Mouse (Mus musculus): ENCODE data around the gene Tbxas1.

DNA sequence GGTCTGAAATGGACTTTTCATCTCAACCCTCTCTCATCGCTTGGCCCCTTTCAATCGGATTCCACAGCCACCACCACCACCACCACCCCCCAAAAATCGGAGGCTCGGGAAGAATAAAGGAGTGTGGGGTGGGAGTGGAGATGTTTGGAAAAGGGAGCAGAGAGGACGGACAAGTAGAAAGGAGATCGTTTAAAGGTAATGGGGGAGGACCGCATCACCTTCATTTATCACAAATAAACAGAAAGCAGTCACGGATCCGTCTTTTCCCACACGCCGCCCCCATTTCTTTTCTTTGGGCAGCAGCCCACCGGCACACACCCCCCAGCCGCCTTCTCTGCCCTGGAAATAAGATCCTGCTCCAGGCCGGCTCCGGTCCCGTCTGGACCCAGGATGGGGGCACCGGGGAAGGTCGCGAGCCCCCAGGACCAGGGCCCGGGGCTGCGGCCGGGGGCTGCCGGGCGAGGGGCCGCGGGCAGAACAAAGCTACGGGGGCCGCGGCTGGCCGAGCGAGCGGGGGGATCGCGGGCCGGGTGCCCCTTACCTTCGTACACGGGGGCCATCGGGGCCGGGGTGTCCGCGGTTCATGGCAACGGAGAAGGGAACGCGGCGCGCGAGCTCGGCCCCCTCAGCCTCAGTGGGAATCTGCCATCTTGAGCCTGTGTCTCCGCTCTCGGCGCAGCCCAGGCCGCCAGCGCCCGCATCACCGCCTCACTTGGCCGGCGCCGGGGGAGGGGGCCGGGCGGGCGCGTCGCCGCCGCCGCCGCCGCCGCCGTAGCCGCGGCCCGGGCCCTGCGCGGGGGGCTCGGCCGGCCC, at the start of gene Tbxas1:
- TF ChIP-seq CTCF (IDR thresholded peaks at IDR 0.05; ENCODE audit: low read depth) (no peak), EP300 (IDR thresholded peaks at IDR 0.05; ENCODE audit: low read depth) (no peak)

Measured in liver, embryonic 14.5 days (tissue).